Mouse (Mus musculus): Measurements from ENCODE around the gene Hoxb5.
A peak's percentile ranks its signal among the peaks of the same experiment; 100 is the strongest.

Gene Hoxb5

GRCm38 (mm10) chr11:96340698-96341365, 37.7 kb downstream of the Hoxb5 start:
- no peak for DNase-seq (ENCODE audit: low spot score)

GRCm38 (mm10) chr11:96341701-96342575, 38.8 kb downstream of the Hoxb5 start:
- DNase-seq (ENCODE audit: low spot score) = no peak

GRCm38 (mm10) chr11:96342576-96342930, 39.4 kb downstream of the Hoxb5 start:
- DNase-seq (ENCODE audit: low spot score) = no peak

GRCm38 (mm10) chr11:96343206-96343745, 40.1 kb downstream of the Hoxb5 start:
- DNase-seq (ENCODE audit: low spot score) = no peak

GRCm38 (mm10) chr11:96344061-96344877, 41.1 kb downstream of the Hoxb5 start:
- DNase-seq (ENCODE audit: low spot score) = no peak

- DNase-seq (ENCODE audit: low spot score) = no peak
Observed at GRCm38 (mm10) chr11:96344878-96345159, 41.7 kb downstream of the Hoxb5 start.

- DNase-seq (ENCODE audit: low spot score) = no peak
Observed at GRCm38 (mm10) chr11:96345220-96345892, 42.2 kb downstream of the Hoxb5 start.

GRCm38 (mm10) chr11:96345893-96346806, 43.0 kb downstream of the Hoxb5 start:
- DNase-seq (ENCODE audit: low spot score) = peak; percentile 28

- DNase-seq (ENCODE audit: low spot score) = no peak
Observed at GRCm38 (mm10) chr11:96346916-96347520, 43.9 kb downstream of the Hoxb5 start.

- peak; percentile 26 for DNase-seq (ENCODE audit: low spot score)
Observed at GRCm38 (mm10) chr11:96347717-96348116, 44.6 kb downstream of the Hoxb5 start.

GRCm38 (mm10) chr11:96348141-96348928, 45.2 kb downstream of the Hoxb5 start:
- DNase-seq (ENCODE audit: low spot score) = no peak

GRCm38 (mm10) chr11:96348988-96349387, 45.9 kb downstream of the Hoxb5 start:
- DNase-seq (ENCODE audit: low spot score) = no peak

- DNase-seq (ENCODE audit: low spot score) = no peak
Observed at GRCm38 (mm10) chr11:96349491-96350340, 46.6 kb downstream of the Hoxb5 start.

GRCm38 (mm10) chr11:96350341-96350624, 47.1 kb downstream of the Hoxb5 start, which contains the start of gene Hoxb2:
Hoxb2 (plus strand) TSS chr11:96350525.
- no peak for DNase-seq (ENCODE audit: low spot score)

GRCm38 (mm10) chr11:96350791-96351190, 47.7 kb downstream of the Hoxb5 start:
- no peak for DNase-seq (ENCODE audit: low spot score)

GRCm38 (mm10) chr11:96351312-96351711, 48.2 kb downstream of the Hoxb5 start:
- no peak for DNase-seq (ENCODE audit: low spot score)

- no peak for DNase-seq (ENCODE audit: low spot score)
Observed at GRCm38 (mm10) chr11:96351831-96352230, 48.7 kb downstream of the Hoxb5 start.

GRCm38 (mm10) chr11:96352691-96353521, 49.8 kb downstream of the Hoxb5 start:
- peak; percentile 61 for DNase-seq (ENCODE audit: low spot score)

Data from retina, embryonic 14.5 days (tissue).